Comparison of ENCODE assay signal across 9 mouse cellular contexts in genomic region chr12:76152389-76152788, GRCm38 (mm10). TPM values are rescaled to one million over a fixed set of nuclear protein-coding genes. Genes with fewer than 3 reads are reported as not detected.
DNase-seq lines count a peak whose midpoint lies in the region; ATAC-seq and TF ChIP-seq lines count a peak whose summit lies in the region.
"Not testable (repeated sequence)": the region's sequence is repeated elsewhere in the genome, so short reads cannot be mapped to it uniquely, and the experiment has no call there.
"Had no signal": no experiment of that assay in that cellular context is flagged by ENCODE, and none has a peak within 500 bp of the region (broad histone marks: within the 10 kb centered on the region; RNA-seq: fewer than 3 reads in every experiment).

No protein-coding gene starts in this region.

- H3K4me2 ChIP-seq in embryonic facial prominence, embryonic 12.5 days (replicated peaks) = peak overlapping the region; percentile 60
- peak overlapping the region; percentile 63 for H3K4me2 ChIP-seq in hindbrain, embryonic 13.5 days
- H3K4me2 ChIP-seq in lung, embryonic 14.5 days = peak overlapping the region; percentile 65
- peak overlapping the region; percentile 52 for H3K4me2 ChIP-seq in midbrain, postnatal 0 days (ENCODE audit: low read depth, low read length, poor library complexity, severe bottlenecking)
- H3K4me2 ChIP-seq in stomach, embryonic 16.5 days (ENCODE audit: low read depth, low read length) = peak overlapping the region; percentile 54

- WGBS in embryonic facial prominence, embryonic 12.5 days = 13% methylated on average over 30 of the region's 30 CpGs
- WGBS in hindbrain, embryonic 13.5 days = 16% methylated on average over 30 of the region's 30 CpGs
- 6% methylated on average over 30 of the region's 30 CpGs for WGBS in lung, embryonic 14.5 days
- 15% methylated on average over 30 of the region's 30 CpGs for WGBS in midbrain, postnatal 0 days
- 8% methylated on average over 30 of the region's 30 CpGs for WGBS in stomach, embryonic 16.5 days

- H3K4me3 ChIP-seq in embryonic facial prominence, embryonic 12.5 days = peak overlapping the region; percentile 36
- H3K4me3 ChIP-seq in gastrocnemius, adult 2 months = peak overlapping the region; percentile 44
- peak overlapping the region; percentile 38 for H3K4me3 ChIP-seq in hindbrain, embryonic 13.5 days
- H3K4me3 ChIP-seq in left cerebral cortex, adult 2 months = peak overlapping the region; percentile 22; the same call in 1 of the 2 replicates
- H3K4me3 ChIP-seq in lung, embryonic 14.5 days (ENCODE audit: low read depth, low read length) = peak overlapping the region; percentile 29
- H3K4me3 ChIP-seq in midbrain, postnatal 0 days (ENCODE audit: low read depth, low read length) = peak overlapping the region; percentile 36
- peak overlapping the region; percentile 36 for H3K4me3 ChIP-seq in stomach, embryonic 16.5 days (replicated peaks; ENCODE audit: low read length)

- not testable (repeated sequence) for H3K4me1 ChIP-seq in embryonic facial prominence, embryonic 12.5 days; hindbrain, embryonic 13.5 days (replicated peaks); lung, embryonic 14.5 days (ENCODE audit: insufficient read depth); midbrain, postnatal 0 days (ENCODE audit: insufficient read depth, low read length); stomach, embryonic 16.5 days (ENCODE audit: control insufficient read depth, insufficient read depth, low read length)

- not testable (repeated sequence) for TF ChIP-seq POLR2A in brain, embryonic 14.5 days (IDR thresholded peaks at IDR 0.05; ENCODE audit: borderline replicate concordance, extremely low read depth, insufficient read depth, insufficient read length, poor library complexity, severe bottlenecking)

- ATAC-seq in embryonic facial prominence, embryonic 12.5 days (ENCODE audit: insufficient number of reproducible peaks, insufficient read depth, low FRiP score, low TSS enrichment); hindbrain, embryonic 13.5 days (ENCODE audit: low FRiP score); midbrain, postnatal 0 days (ENCODE audit: low FRiP score); stomach, embryonic 16.5 days (ENCODE audit: insufficient read depth, low FRiP score): not testable (repeated sequence)
- ATAC-seq in lung, embryonic 14.5 days (ENCODE audit: insufficient read depth) = peak; percentile 24; the same call in 1 of the 2 replicates

- intact Hi-C loops in gastrocnemius, adult 2 months (cut with DNase I); left cerebral cortex, adult 2 months (cut with DNase I): not testable (repeated sequence)

- not testable (repeated sequence) for TF ChIP-seq CTCF in brain, embryonic 14.5 days (IDR thresholded peaks at IDR 0.05; ENCODE audit: borderline replicate concordance, extremely low read depth, insufficient read depth, insufficient read length); gastrocnemius, adult 2 months (IDR thresholded peaks at IDR 0.05); left cerebral cortex, adult 2 months (IDR thresholded peaks at IDR 0.05); lung, embryonic 14.5 days (IDR thresholded peaks at IDR 0.05; ENCODE audit: low read depth); midbrain, postnatal 0 days (IDR thresholded peaks at IDR 0.05)

- DNase-seq in brain, embryonic 14.5 days (ENCODE audit: low read depth) = peak; percentile 37
- DNase-seq in gastrocnemius, adult 2 months; left cerebral cortex, adult 2 months (ENCODE audit: extremely low spot score in 1 of 2, low spot score in 2 of 2); lung, embryonic 14.5 days; midbrain, postnatal 0 days (ENCODE audit: low spot score): not testable (repeated sequence)

- H3K9me3 ChIP-seq in embryonic facial prominence, embryonic 12.5 days; hindbrain, embryonic 13.5 days; lung, embryonic 14.5 days (ENCODE audit: low read depth, low read length); midbrain, postnatal 0 days (ENCODE audit: low read length); stomach, embryonic 16.5 days (replicated peaks; ENCODE audit: control insufficient read depth, low read length): not testable (repeated sequence)

- not testable (repeated sequence) for H3K36me3 ChIP-seq in embryonic facial prominence, embryonic 12.5 days; hindbrain, embryonic 13.5 days; lung, embryonic 14.5 days (ENCODE audit: insufficient read depth); midbrain, postnatal 0 days (ENCODE audit: insufficient read depth, low read length); stomach, embryonic 16.5 days (ENCODE audit: control insufficient read depth, insufficient read depth, low read length)

- not testable (repeated sequence) for H3K27me3 ChIP-seq in embryonic facial prominence, embryonic 12.5 days; hindbrain, embryonic 13.5 days; lung, embryonic 14.5 days (ENCODE audit: insufficient read depth, low read length); midbrain, postnatal 0 days (ENCODE audit: insufficient read depth, low read length); stomach, embryonic 16.5 days (ENCODE audit: control insufficient read depth, insufficient read depth, low read length)

- peak overlapping the region; percentile 38; the same call in 1 of the 2 replicates for H3K9ac ChIP-seq in embryonic facial prominence, embryonic 12.5 days
- H3K9ac ChIP-seq in hindbrain, embryonic 13.5 days = peak overlapping the region; percentile 68
- H3K9ac ChIP-seq in lung, embryonic 14.5 days = 0 out of 2 replicates have a peak overlapping the region, but pooled peaks have one; percentile 28
- peak overlapping the region; percentile 42; the same call in 1 of the 2 replicates for H3K9ac ChIP-seq in midbrain, postnatal 0 days (replicated peaks; ENCODE audit: low read length, poor library complexity, severe bottlenecking)
- not testable (repeated sequence) for H3K9ac ChIP-seq in stomach, embryonic 16.5 days (ENCODE audit: low read length)

- H3K27ac ChIP-seq in embryonic facial prominence, embryonic 12.5 days; gastrocnemius, adult 2 months; hindbrain, embryonic 13.5 days; left cerebral cortex, adult 2 months; lung, embryonic 14.5 days (ENCODE audit: low read depth); midbrain, postnatal 0 days (ENCODE audit: low read depth, low read length); stomach, embryonic 16.5 days (ENCODE audit: low read length): not testable (repeated sequence)

RNA-seq across cellular contexts. Expression of gene Esr2, which starts 24.7 kb away (rescaled TPM):
- polyA plus RNA-seq in brain, embryonic 14.5 days (2012; rRNA removed) = 0.27 and 0.28 TPM in 2 replicates
- 0.64 and 0.80 TPM in 2 replicates for polyA plus RNA-seq in embryonic facial prominence, embryonic 12.5 days (2016; fragmentation: Nextera tagmentation; extraction: Ambion mirVana)
- under 1 TPM; 0.08 to 0.13 TPM for total RNA-seq in gastrocnemius, adult 2 months (2021)
- 0.28 and 0.38 TPM in 2 replicates for polyA plus RNA-seq in hindbrain, embryonic 13.5 days (2015; fragmentation: Nextera tagmentation; extraction: Ambion mirVana)
- total RNA-seq in left cerebral cortex, adult 2 months (2021) = under 1 TPM; 0.34 to 0.68 TPM
- polyA plus RNA-seq in lung, embryonic 14.5 days (2014; fragmentation: Nextera tagmentation; extraction: Ambion mirVana) = 0.26 and 0.46 TPM in 2 replicates
- 0.19 and 0.44 TPM in 2 replicates for total RNA-seq in midbrain, postnatal 0 days (2014; rRNA removed)
- polyA plus RNA-seq in midbrain, postnatal 0 days (2015; fragmentation: Nextera tagmentation; extraction: Ambion mirVana) = 0.20 and 0.25 TPM in 2 replicates
- 0.06 TPM in 1 of 2 replicates, not detected in the other for polyA plus RNA-seq in stomach, embryonic 16.5 days (2015; fragmentation: Nextera tagmentation; extraction: Ambion mirVana)
- polyA plus RNA-seq: inflammation-experienced regulatory T-cells, adult 6 months had no signal
